22 mouse cellular contexts compared by ENCODE assay signal in the genomic region with DNA sequence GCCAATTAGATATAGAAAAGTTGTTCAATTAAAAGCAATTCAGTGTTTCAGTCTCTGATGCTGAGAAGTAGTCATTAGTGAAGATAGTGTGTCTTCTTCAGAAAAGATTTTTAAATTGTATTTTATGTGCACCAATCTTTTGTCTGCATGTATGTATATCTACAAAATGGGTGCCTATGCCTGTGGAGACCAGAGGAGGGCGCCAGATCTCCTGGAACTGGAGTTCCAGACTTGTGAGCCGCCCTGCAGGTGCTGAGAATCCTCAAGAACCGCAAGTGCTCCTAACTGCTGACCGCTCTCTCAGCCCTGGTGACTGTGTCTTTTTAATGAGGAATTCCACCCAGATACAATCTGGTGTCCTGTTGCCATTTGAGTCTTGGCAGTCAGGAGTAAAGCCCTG.
DNase-seq lines count a peak whose midpoint lies in the region; ATAC-seq and TF ChIP-seq lines count a peak whose summit lies in the region.
"Had no signal": no experiment of that assay in that cellular context is flagged by ENCODE, and none has a peak within 500 bp of the region (broad histone marks: within the 10 kb centered on the region; RNA-seq: fewer than 3 reads in every experiment).

No protein-coding gene starts in this region.

- no peak overlapping the region for H3K27ac ChIP-seq in kidney, adult 2 months (ENCODE audit: insufficient read depth, low read depth, low read length)
- no peak overlapping the region for H3K27ac ChIP-seq in olfactory bulb, adult 2 months (ENCODE audit: insufficient read depth, low read depth, low read length)
- no peak overlapping the region for H3K27ac ChIP-seq in forebrain, embryonic 10.5 days
- H3K27ac ChIP-seq in forebrain, embryonic 11.5 days (ENCODE audit: low read depth, low read length): no peak overlapping the region
- H3K27ac ChIP-seq: embryonic facial prominence, embryonic 15.5 days; forebrain, embryonic 15.5 days; hindbrain, embryonic 13.5 days; intestine, embryonic 15.5 days; limb, embryonic 10.5 days; liver, embryonic 14.5 days; midbrain, embryonic 13.5 days had no signal

- no peak for ATAC-seq in forebrain, embryonic 11.5 days (replicated peaks; ENCODE audit: low FRiP score)
- ATAC-seq: forebrain, embryonic 15.5 days; intestine, embryonic 15.5 days; midbrain, embryonic 13.5 days; Patski had no signal

- H3K36me3 ChIP-seq in kidney, adult 2 months (ENCODE audit: control insufficient read depth, insufficient read depth, low read length): no peaks in the 10 kb centered on the region
- H3K36me3 ChIP-seq in forebrain, embryonic 10.5 days (replicated peaks): no peaks in the 10 kb centered on the region
- H3K36me3 ChIP-seq in forebrain, embryonic 11.5 days (ENCODE audit: control insufficient read depth, insufficient read depth, low read length): no peaks in the 10 kb centered on the region
- H3K36me3 ChIP-seq: embryonic facial prominence, embryonic 15.5 days; forebrain, embryonic 15.5 days; hindbrain, embryonic 13.5 days; intestine, embryonic 15.5 days; limb, embryonic 10.5 days; midbrain, embryonic 13.5 days had no signal

- H3K4me1 ChIP-seq in kidney, adult 2 months (ENCODE audit: control insufficient read depth, insufficient read depth, low read length): peaks cover 8% of the 10 kb centered on the region; the same call in 1 of the 2 replicates
- H3K4me1 ChIP-seq in olfactory bulb, adult 2 months (ENCODE audit: control insufficient read depth, insufficient read depth, low read length): peaks cover 19% of the 10 kb centered on the region
- no peaks in the 10 kb centered on the region for H3K4me1 ChIP-seq in forebrain, embryonic 10.5 days
- no peaks in the 10 kb centered on the region for H3K4me1 ChIP-seq in forebrain, embryonic 11.5 days (replicated peaks; ENCODE audit: control insufficient read depth, insufficient read depth, low read length)
- H3K4me1 ChIP-seq: forebrain, embryonic 15.5 days; hindbrain, embryonic 13.5 days; midbrain, embryonic 13.5 days had no signal

- no peak overlapping the region for H3K4me2 ChIP-seq in forebrain, embryonic 11.5 days (ENCODE audit: low read depth, low read length, severe bottlenecking)
- H3K4me2 ChIP-seq: embryonic facial prominence, embryonic 15.5 days; forebrain, embryonic 15.5 days; hindbrain, embryonic 13.5 days; intestine, embryonic 15.5 days; midbrain, embryonic 13.5 days had no signal

- H3K4me3 ChIP-seq in kidney, adult 2 months (ENCODE audit: insufficient read depth, low read depth, low read length): no peak overlapping the region
- H3K4me3 ChIP-seq in olfactory bulb, adult 2 months (ENCODE audit: insufficient read depth, low read depth, low read length): no peak overlapping the region
- no peak overlapping the region for H3K4me3 ChIP-seq in forebrain, embryonic 10.5 days
- no peak overlapping the region for H3K4me3 ChIP-seq in forebrain, embryonic 11.5 days (ENCODE audit: low read depth, low read length)
- H3K4me3 ChIP-seq: embryonic facial prominence, embryonic 15.5 days; forebrain, embryonic 15.5 days; hindbrain, embryonic 13.5 days; intestine, embryonic 15.5 days; limb, embryonic 10.5 days; midbrain, embryonic 13.5 days had no signal

- H3K27me3 ChIP-seq in kidney, adult 2 months (replicated peaks; ENCODE audit: control insufficient read depth, insufficient read depth, low read length): no peaks in the 10 kb centered on the region
- no peaks in the 10 kb centered on the region for H3K27me3 ChIP-seq in forebrain, embryonic 10.5 days (ENCODE audit: poor library complexity, severe bottlenecking)
- no peaks in the 10 kb centered on the region for H3K27me3 ChIP-seq in forebrain, embryonic 11.5 days (ENCODE audit: control insufficient read depth, insufficient read depth, low read length)
- H3K27me3 ChIP-seq: embryonic facial prominence, embryonic 15.5 days; forebrain, embryonic 15.5 days; hindbrain, embryonic 13.5 days; intestine, embryonic 15.5 days; midbrain, embryonic 13.5 days; Patski had no signal

- DNase-seq in kidney, adult 2 months: no peak
- DNase-seq in kidney, postnatal 4 days: no peak
- peak; percentile 20 for DNase-seq in thymus, postnatal 4 days
- DNase-seq in thymus, postnatal 36 days: no peak
- DNase-seq in forebrain, embryonic 10.5 days (ENCODE audit: extremely low spot score, low spot score): no peak
- no peak for DNase-seq in forebrain, embryonic 11.5 days (ENCODE audit: low spot score)
- DNase-seq: adrenal gland, adult 2 months; cerebellum, adult 9-10 months; kidney, postnatal 25 days; layer of hippocampus, postnatal 36 days; lung, postnatal 4 days; right cerebral cortex, postnatal 4 days; thymus, postnatal 14 days had no signal

- no peaks in the 10 kb centered on the region; the same call in 1 of the 2 replicates for H3K9me3 ChIP-seq in forebrain, embryonic 10.5 days
- H3K9me3 ChIP-seq in forebrain, embryonic 11.5 days (ENCODE audit: control insufficient read depth, low read length): no peaks in the 10 kb centered on the region; the same call in 1 of the 2 replicates
- H3K9me3 ChIP-seq: embryonic facial prominence, embryonic 15.5 days; forebrain, embryonic 15.5 days; hindbrain, embryonic 13.5 days; intestine, embryonic 15.5 days; limb, embryonic 10.5 days; midbrain, embryonic 13.5 days had no signal

- 0 out of 2 replicates have a peak, but pooled peaks have one; percentile 7 for TF ChIP-seq CTCF in kidney, adult 2 months (conservative IDR thresholded peaks at IDR 0.05; ENCODE audit: insufficient read depth, insufficient read length, low read depth, low read length)
- 0 out of 2 replicates have a peak, but pooled peaks have one; percentile 13 for TF ChIP-seq CTCF in olfactory bulb, adult 2 months (IDR thresholded peaks at IDR 0.05; ENCODE audit: insufficient read depth, low read depth, low read length)

- 89% methylated on average over 4 of the region's 4 CpGs for WGBS in kidney, adult 2 months
- 91% methylated on average over 4 of the region's 4 CpGs for WGBS in olfactory bulb, adult 2 months
- WGBS in forebrain, embryonic 10.5 days: 90% methylated on average over 4 of the region's 4 CpGs
- 88% methylated on average over 4 of the region's 4 CpGs for WGBS in forebrain, embryonic 11.5 days

- no peak overlapping the region for H3K9ac ChIP-seq in forebrain, embryonic 11.5 days (ENCODE audit: low read length)
- H3K9ac ChIP-seq: embryonic facial prominence, embryonic 15.5 days; forebrain, embryonic 15.5 days; hindbrain, embryonic 13.5 days; intestine, embryonic 15.5 days; liver, embryonic 14.5 days; midbrain, embryonic 13.5 days had no signal

- no peak for TF ChIP-seq POLR2A in kidney, adult 2 months (IDR thresholded peaks at IDR 0.05; ENCODE audit: low read depth, low read length)
- no peak for TF ChIP-seq POLR2A in olfactory bulb, adult 2 months (IDR thresholded peaks at IDR 0.05; ENCODE audit: insufficient read depth, low read depth, low read length)
